Mouse (Mus musculus): ENCODE results near the gene Hmx3. TPM values are rescaled to one million over a fixed set of nuclear protein-coding genes. Genes with fewer than 3 reads are reported as not detected.

Hmx3 gene
- total and polyA plus RNA-seq, 3 experiments = not detected

- peak overlapping the region; percentile 46 for H3K27ac ChIP-seq (ENCODE audit: insufficient read depth, low read depth)
- in situ Hi-C loops (cut with MboI; ENCODE audit: low pct_ligation_motif_present, low pct_unique_long_range_greater_than_20kb, low sequenced_read_pairs) = no loop called here
Observed at GRCm38 (mm10) chr7:131560697-131561042, 18.0 kb downstream of the Hmx3 start.

GRCm38 (mm10) chr7:131575246-131575645 lies 32.6 kb downstream of the Hmx3 start:
- peaks cover 1% of the 10 kb centered on the region for H3K79me2 ChIP-seq (replicated peaks; ENCODE audit: control insufficient read depth, extremely low read depth, insufficient read depth, poor library complexity, severe bottlenecking)
- TF ChIP-seq NRF1 (IDR thresholded peaks at IDR 0.05; ENCODE audit: low read depth, low read length) (no peak), JUND (conservative IDR thresholded peaks at IDR 0.05; ENCODE audit: low read depth, low read length) (no peak), ZKSCAN1 (IDR thresholded peaks at IDR 0.05; ENCODE audit: borderline replicate concordance, low read depth, low read length) (no peak), CTCF (conservative IDR thresholded peaks at IDR 0.05 in 1 of 2, IDR thresholded peaks at IDR 0.05 in 1 of 2; ENCODE audit: low read depth in 2 of 2, low read length in 2 of 2) (no peak), RCOR1 (conservative IDR thresholded peaks at IDR 0.05; ENCODE audit: low read depth, low read length) (no peak), POLR2AphosphoS2 (IDR thresholded peaks at IDR 0.05; ENCODE audit: low read depth, low read length) (no peak), UBTF (IDR thresholded peaks at IDR 0.05; ENCODE audit: low read depth, low read length) (no peak), HCFC1 (IDR thresholded peaks at IDR 0.05; ENCODE audit: low read depth, low read length) (no peak), E2F4 (IDR thresholded peaks at IDR 0.05; ENCODE audit: insufficient replicate concordance, low read depth, low read length) (no peak), MAFK (IDR thresholded peaks at IDR 0.05; ENCODE audit: insufficient replicate concordance, low read length) (no peak), BHLHE40 (IDR thresholded peaks at IDR 0.05; ENCODE audit: low read depth, low read length) (no peak), SMC3 (IDR thresholded peaks at IDR 0.05; ENCODE audit: low read depth, low read length) (no peak), MEF2A (IDR thresholded peaks at IDR 0.05; ENCODE audit: borderline replicate concordance, low read depth, low read length) (no peak), IRF4 (IDR thresholded peaks at IDR 0.05; ENCODE audit: low read depth, low read length) (no peak), ZMIZ1 (IDR thresholded peaks at IDR 0.05; ENCODE audit: low read depth, low read length) (no peak), CHD2 (IDR thresholded peaks at IDR 0.05; ENCODE audit: low read length) (no peak), MYC (IDR thresholded peaks at IDR 0.05; ENCODE audit: low read depth, low read length) (no peak), NELFE (IDR thresholded peaks at IDR 0.05; ENCODE audit: low read depth, low read length) (no peak), POLR2A (IDR thresholded peaks at IDR 0.05; ENCODE audit: low read depth, low read length) (no peak)
- H3K27me3 ChIP-seq (replicated peaks) = no peaks in the 10 kb centered on the region
- no peak overlapping the region for H3K4me2 ChIP-seq (ENCODE audit: insufficient read depth, low read depth, poor library complexity, severe bottlenecking)
- in situ Hi-C loops (cut with MboI; ENCODE audit: low pct_ligation_motif_present, low pct_unique_long_range_greater_than_20kb, low sequenced_read_pairs) (no loop called here), dilution Hi-C loops (cut with MboI; ENCODE audit: extremely low pct_ligation_motif_present, extremely low pct_unique_long_range_greater_than_20kb, low sequenced_read_pairs) (no loop called here)
- H3K9ac ChIP-seq (ENCODE audit: insufficient read depth, low read depth) = no peak overlapping the region
- no peaks in the 10 kb centered on the region for H3K4me1 ChIP-seq (ENCODE audit: control insufficient read depth in 1 of 2, insufficient read depth in 2 of 2)
- DNase-seq (ENCODE audit: extremely low read depth) = no peak
- peaks cover 25 to 57% of the 10 kb centered on the region in 2 experiments for H3K36me3 ChIP-seq (replicated peaks in 1 of 2; ENCODE audit: control insufficient read depth in 1 of 2, insufficient read depth in 1 of 2, low read length in 1 of 2)
- H3K27ac ChIP-seq (ENCODE audit: insufficient read depth, low read depth) = no peak overlapping the region
- no peak overlapping the region for H3K4me3 ChIP-seq (replicated peaks in 1 of 3; ENCODE audit: low read depth in 2 of 3, low read length in 2 of 3, poor library complexity in 1 of 3)
- H3K9me3 ChIP-seq (replicated peaks; ENCODE audit: low read length) = no peaks in the 10 kb centered on the region

More at GRCm38 (mm10) chr7:131560697-131561042, 18.0 kb downstream of the Hmx3 start:
- dilution Hi-C loops (cut with MboI; ENCODE audit: extremely low pct_ligation_motif_present, extremely low pct_unique_long_range_greater_than_20kb, low sequenced_read_pairs) = no loop called here
- Histone ChIP-seq H3K79me2 (replicated peaks; ENCODE audit: control insufficient read depth, extremely low read depth, insufficient read depth, poor library complexity, severe bottlenecking) (peaks cover 48% of the 10 kb centered on the region), H3K36me3 (replicated peaks in 1 of 2; ENCODE audit: control insufficient read depth in 1 of 2, insufficient read depth in 1 of 2, low read length in 1 of 2) (peaks cover 30 to 39% of the 10 kb centered on the region in 2 experiments), H3K9me3 (replicated peaks; ENCODE audit: low read length) (no peaks in the 10 kb centered on the region), H3K4me1 (ENCODE audit: control insufficient read depth in 1 of 2, insufficient read depth in 2 of 2) (peaks cover 3 to 27% of the 10 kb centered on the region in 2 experiments; a peak in 3 of 4 replicates), H3K9ac (ENCODE audit: insufficient read depth, low read depth) (peak overlapping the region; percentile 85), H3K27me3 (replicated peaks) (peaks cover 2% of the 10 kb centered on the region), H3K4me3 (replicated peaks in 1 of 3; ENCODE audit: low read depth in 2 of 3, low read length in 2 of 3, poor library complexity in 1 of 3) (peak overlapping the region; percentile 85 to 91 (median 90)), H3K4me2 (ENCODE audit: insufficient read depth, low read depth, poor library complexity, severe bottlenecking) (peak overlapping the region; percentile 91; the same call in 1 of the 2 replicates)
- TF ChIP-seq NELFE (IDR thresholded peaks at IDR 0.05; ENCODE audit: low read depth, low read length) = no peak
- DNase-seq (ENCODE audit: extremely low read depth) = no peak

Data from CH12.LX (cell line).